Mouse (Mus musculus) CH12.LX (cell line): ENCODE measurements at regions not wholly inside any gene's neighbourhood (a gene's known extent, or its start where the extent isn't known, plus 50 kb on each side); places are given as distances from the start of the nearest gene placed in this dataset.

ENCODE experiments used
- DNase-seq: peaks from one replicate; pipeline ENCODE4 v3.0.0-alpha.2; 2013; ENCODE audit errors: extremely low read depth
- H3K27ac ChIP-seq: 2 replicates; pipeline ENCODE4 v1.5.1; 2012; ENCODE audit warnings: low read depth, mild to moderate bottlenecking, control low read depth, moderate library complexity; ENCODE audit not compliant: insufficient read depth
- H3K27me3 ChIP-seq: replicated peaks from 2 replicates; pipeline ENCODE3; 2012; ENCODE audit warnings: inconsistent platforms
- H3K36me3 ChIP-seq, 2 experiments: replicated peaks in 1 of 2; 2 replicates each; pipeline versions ENCODE3 to v1.6.1; 2012; ENCODE audit warnings: inconsistent platforms in 1 of 2, low read length in 1 of 2, mild to moderate bottlenecking in 1 of 2, mixed read lengths in 1 of 2, moderate library complexity in 1 of 2; ENCODE audit not compliant: control insufficient read depth in 1 of 2, insufficient read depth in 1 of 2
- H3K4me1 ChIP-seq, 2 experiments: 2 replicates each; pipeline ENCODE4 v1.6.1; 2012; ENCODE audit warnings: inconsistent platforms in 1 of 2, moderate library complexity in 1 of 2; ENCODE audit not compliant: insufficient read depth in 2 of 2, control insufficient read depth in 1 of 2
- H3K4me2 ChIP-seq: 2 replicates; pipeline ENCODE4 v1.6.1; 2012; ENCODE audit warnings: low read depth, mild to moderate bottlenecking, control low read depth; ENCODE audit not compliant: poor library complexity, insufficient read depth, severe bottlenecking
- H3K4me3 ChIP-seq, 3 experiments: fragments of 150-350 bp in 1 of 3; sonication (generic) in 1 of 3; replicated peaks in 1 of 3; 2 replicates each; pipeline versions ENCODE3 to v1.5.1; 2011 to 2012; ENCODE audit warnings: low read depth in 2 of 3, low read length in 2 of 3, mild to moderate bottlenecking in 2 of 3, moderate library complexity in 2 of 3, control low read depth in 1 of 3, improper control_type of control experiment in 1 of 3, inconsistent platforms in 1 of 3, mixed read lengths in 1 of 3; ENCODE audit not compliant: poor library complexity in 1 of 3
- H3K79me2 ChIP-seq: replicated peaks from 2 replicates; pipeline ENCODE4 v1.6.1; 2012; ENCODE audit warnings: mild to moderate bottlenecking, moderate library complexity; ENCODE audit not compliant: control insufficient read depth, poor library complexity, insufficient read depth, severe bottlenecking; ENCODE audit errors: extremely low read depth
- H3K9ac ChIP-seq: 2 replicates; pipeline ENCODE4 v1.6.1; 2012; ENCODE audit warnings: low read depth, mild to moderate bottlenecking, control low read depth, moderate library complexity; ENCODE audit not compliant: insufficient read depth
- H3K9me3 ChIP-seq: replicated peaks from 2 replicates; pipeline ENCODE3; 2012; ENCODE audit warnings: low read length, inconsistent platforms, mixed read lengths
- CHD1 ChIP-seq: IDR thresholded peaks from 2 replicates; pipeline ENCODE4 v1.6.1; 2012; ENCODE audit warnings: low read depth, low read length, improper control_type of control experiment, inconsistent platforms
- CTCF ChIP-seq, 2 experiments: IDR thresholded peaks in 1 of 2; conservative IDR thresholded peaks in 1 of 2; 2 replicates each; pipeline ENCODE4 v1.5.1; 2011 to 2012; ENCODE audit warnings: low read depth in 2 of 2, low read length in 2 of 2, improper control_type of control experiment in 1 of 2, inconsistent platforms in 1 of 2, mild to moderate bottlenecking in 1 of 2, moderate library complexity in 1 of 2
- E2F4 ChIP-seq: IDR thresholded peaks from 2 replicates; pipeline ENCODE4 v1.6.1; 2011; ENCODE audit warnings: low read depth, low read length, improper control_type of control experiment; ENCODE audit not compliant: insufficient replicate concordance
- EP300 ChIP-seq: IDR thresholded peaks from 2 replicates; pipeline ENCODE4 v1.6.1; 2011; ENCODE audit warnings: low read length, improper control_type of control experiment
- ETS1 ChIP-seq: conservative IDR thresholded peaks from 2 replicates; pipeline ENCODE4 v1.6.1; 2012; ENCODE audit warnings: low read depth, mild to moderate bottlenecking, inconsistent platforms, low read length, improper control_type of control experiment, moderate library complexity
- HCFC1 ChIP-seq: IDR thresholded peaks from 2 replicates; pipeline ENCODE4 v1.6.1; 2012; ENCODE audit warnings: low read depth, mild to moderate bottlenecking, inconsistent platforms, low read length, improper control_type of control experiment
- IRF4 ChIP-seq: IDR thresholded peaks from 2 replicates; pipeline ENCODE4 v1.6.1; 2014; ENCODE audit warnings: low read depth, mild to moderate bottlenecking, inconsistent platforms, low read length, improper control_type of control experiment
- JUN ChIP-seq: IDR thresholded peaks from 2 replicates; pipeline ENCODE4 v1.6.1; 2011; ENCODE audit warnings: low read depth, mild to moderate bottlenecking, low read length, improper control_type of control experiment, moderate library complexity; ENCODE audit not compliant: insufficient read depth
- JUND ChIP-seq: conservative IDR thresholded peaks from 2 replicates; pipeline ENCODE4 v1.6.1; 2011; ENCODE audit warnings: low read depth, low read length, improper control_type of control experiment
- MEF2A ChIP-seq: IDR thresholded peaks from 2 replicates; pipeline ENCODE4 v1.6.1; 2014; ENCODE audit warnings: low read depth, mild to moderate bottlenecking, inconsistent platforms, low read length, improper control_type of control experiment, borderline replicate concordance
- NELFE ChIP-seq: IDR thresholded peaks from 2 replicates; pipeline ENCODE4 v1.6.1; 2011; ENCODE audit warnings: low read depth, low read length, improper control_type of control experiment
- RAD21 ChIP-seq: IDR thresholded peaks from 2 replicates; pipeline ENCODE4 v1.6.1; 2011; ENCODE audit warnings: low read depth, mild to moderate bottlenecking, low read length, improper control_type of control experiment, moderate library complexity
- RCOR1 ChIP-seq: conservative IDR thresholded peaks from 2 replicates; pipeline ENCODE4 v1.6.1; 2012; ENCODE audit warnings: low read depth, mild to moderate bottlenecking, inconsistent platforms, low read length, improper control_type of control experiment
- SIN3A ChIP-seq: IDR thresholded peaks from 2 replicates; pipeline ENCODE4 v1.6.1; 2012; ENCODE audit warnings: low read length, improper control_type of control experiment, inconsistent platforms
- SMC3 ChIP-seq: IDR thresholded peaks from 2 replicates; pipeline ENCODE4 v1.6.1; 2011; ENCODE audit warnings: low read depth, low read length, improper control_type of control experiment
- USF1 ChIP-seq: IDR thresholded peaks from 2 replicates; pipeline ENCODE4 v1.6.1; 2014; ENCODE audit warnings: low read depth, mild to moderate bottlenecking, inconsistent platforms, low read length, improper control_type of control experiment
- USF2 ChIP-seq: conservative IDR thresholded peaks from 2 replicates; pipeline ENCODE4 v1.6.1; 2011; ENCODE audit warnings: low read depth, low read length, improper control_type of control experiment
- ZC3H11A ChIP-seq: IDR thresholded peaks from 2 replicates; pipeline ENCODE4 v1.6.1; 2012; ENCODE audit warnings: low read depth, mild to moderate bottlenecking, inconsistent platforms, low read length, improper control_type of control experiment
- ZMIZ1 ChIP-seq: IDR thresholded peaks from 2 replicates; pipeline ENCODE4 v1.6.1; 2012; ENCODE audit warnings: low read depth, mild to moderate bottlenecking, inconsistent platforms, low read length, improper control_type of control experiment
- dilution Hi-C: fragments of 300-500 bp; cut with MboI; formaldehyde crosslinking; loops from 2 replicates; pipeline ENCODE4 v1.14.3; 2020; ENCODE audit warnings: low sequenced_read_pairs; ENCODE audit not compliant: extremely low pct_unique_long_range_greater_than_20kb, extremely low pct_ligation_motif_present
- in situ Hi-C: fragments of 300-500 bp; cut with MboI; formaldehyde crosslinking; loops from 3 replicates; pipeline ENCODE4 v1.14.3; 2019; ENCODE audit warnings: low sequenced_read_pairs, low pct_ligation_motif_present, low pct_unique_long_range_greater_than_20kb, mixed read lengths

- no peak overlapping the region for H3K4me3 ChIP-seq
- in situ Hi-C loops = no loop called here
- no peaks in the 10 kb centered on the region for H3K79me2 ChIP-seq
- H3K9ac ChIP-seq = no peak overlapping the region
- H3K4me1 ChIP-seq = no peaks in the 10 kb centered on the region
- peaks cover 15% of the 10 kb centered on the region for H3K9me3 ChIP-seq
- H3K27me3 ChIP-seq = peaks cover 9% of the 10 kb centered on the region
- H3K27ac ChIP-seq = no peak overlapping the region
- dilution Hi-C loops = no loop called here
- no peaks in the 10 kb centered on the region for H3K36me3 ChIP-seq
- TF ChIP-seq SMC3 = no peak
- no peak for TF ChIP-seq USF2
- no peak for TF ChIP-seq ETS1
- no peak for TF ChIP-seq EP300
- TF ChIP-seq SIN3A = no peak
- TF ChIP-seq IRF4 = no peak
- no peak for TF ChIP-seq CTCF (conservative IDR thresholded peaks at IDR 0.05 in 1 of 2, IDR thresholded peaks at IDR 0.05 in 1 of 2; ENCODE audit: low read depth in 2 of 2, low read length in 2 of 2)
- TF ChIP-seq USF1 = no peak
- TF ChIP-seq E2F4 = no peak
- TF ChIP-seq RAD21 = no peak
- TF ChIP-seq NELFE = no peak
- no peak for TF ChIP-seq JUND
- no peak for TF ChIP-seq CHD1
- TF ChIP-seq HCFC1 = no peak
- no peak overlapping the region for H3K4me2 ChIP-seq
- no peak for DNase-seq
Measured at GRCm38 (mm10) chr6:73371866-73372265, 97.6 kb downstream of the 4931417E11Rik start.

DNA sequence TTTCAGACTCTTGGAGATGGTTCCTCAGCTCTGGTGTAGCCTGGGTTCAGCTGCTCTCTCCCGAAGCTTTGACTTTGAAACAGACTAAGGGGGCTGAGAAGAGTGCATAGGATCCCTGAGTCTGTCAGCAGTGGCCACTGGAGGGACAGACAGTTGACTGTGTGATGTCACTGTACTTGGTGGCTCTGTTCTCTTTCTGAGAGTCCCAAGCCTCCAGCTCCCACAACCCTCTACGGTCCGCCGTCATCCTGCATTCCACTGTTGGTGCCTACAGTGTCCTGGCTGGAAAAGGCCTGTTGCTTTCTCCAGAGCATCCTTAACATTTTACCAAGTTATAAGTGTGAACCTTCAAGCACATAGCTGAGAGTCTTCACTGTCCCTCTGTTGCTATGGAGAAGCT is 98.6 kb downstream of the 4931417E11Rik start:
- dilution Hi-C loops = no loop called here
- TF ChIP-seq USF2 (no peak), MEF2A (no peak), RCOR1 (no peak), JUN (no peak), SIN3A (no peak), ZMIZ1 (no peak), ZC3H11A (no peak), IRF4 (no peak), NELFE (no peak), CTCF (conservative IDR thresholded peaks at IDR 0.05 in 1 of 2, IDR thresholded peaks at IDR 0.05 in 1 of 2; ENCODE audit: low read depth in 2 of 2, low read length in 2 of 2) (no peak), ETS1 (no peak)
- Histone ChIP-seq H3K9ac (no peak overlapping the region), H3K4me3 (no peak overlapping the region), H3K79me2 (no peaks in the 10 kb centered on the region), H3K36me3 (no peaks in the 10 kb centered on the region), H3K4me1 (no peaks in the 10 kb centered on the region), H3K27me3 (peaks cover 9% of the 10 kb centered on the region), H3K9me3 (peaks cover 9% of the 10 kb centered on the region), H3K27ac (no peak overlapping the region), H3K4me2 (no peak overlapping the region)
- in situ Hi-C loops = no loop called here
- no peak for DNase-seq
